Mouse (Mus musculus): Measurements from ENCODE around the gene Adgrl4.

DNA sequence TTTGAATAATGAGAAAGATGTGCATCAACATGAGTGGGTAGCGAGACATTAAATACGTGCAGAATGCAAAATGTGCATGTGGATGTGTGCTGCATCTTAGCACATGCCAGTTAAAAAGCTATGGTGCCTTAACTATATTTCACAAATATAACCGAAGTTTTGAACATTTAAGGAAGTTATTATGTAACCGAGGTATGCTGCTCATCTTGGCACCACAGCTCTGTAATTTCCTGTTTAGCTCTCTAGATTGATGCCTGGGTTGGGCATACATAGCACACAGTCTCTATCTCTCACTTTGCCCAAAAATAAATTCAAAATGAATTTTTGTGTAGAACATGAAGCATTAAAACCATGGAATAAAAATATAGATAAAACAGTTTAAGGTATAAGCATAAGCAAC lies 6.6 kb downstream of the Adgrl4 start:
- TF ChIP-seq RCOR1 (conservative IDR thresholded peaks at IDR 0.05; ENCODE audit: low read depth, low read length) (no peak), USF1 (IDR thresholded peaks at IDR 0.05; ENCODE audit: low read depth, low read length) (no peak), CTCF (conservative IDR thresholded peaks at IDR 0.05 in 1 of 2, IDR thresholded peaks at IDR 0.05 in 1 of 2; ENCODE audit: low read depth in 2 of 2, low read length in 2 of 2) (no peak), POLR2A (IDR thresholded peaks at IDR 0.05; ENCODE audit: low read depth, low read length) (no peak), MXI1 (IDR thresholded peaks at IDR 0.05; ENCODE audit: low read depth, low read length) (no peak)

All from CH12.LX (cell line).